Mouse (Mus musculus) heart, postnatal 4 days (tissue): Measurements from ENCODE around the gene Tnfaip8l2. TPM values are rescaled to one million over a fixed set of nuclear protein-coding genes. Genes with fewer than 3 reads are reported as not detected.

Source experiments
- DNase-seq: peaks from one replicate; pipeline ENCODE4 v3.0.0; 2021
- total RNA-seq, 2 experiments: library from RNA; stranded (reverse); gene quantifications; 2 replicates each; pipeline ENCODE4 v1.2.3; 2021

The Tnfaip8l2 gene
- total RNA-seq, result 1 to 10 TPM in 1 of 2 experiments, under 1 TPM in 1; 0.54 to 1.2 TPM

- DNase-seq, result no peak
Observed at GRCm38 (mm10) chr3:95141952-95142616, at the start of gene Tnfaip8l2. Tnfaip8l2 (minus strand) TSS chr3:95142360.

GRCm38 (mm10) chr3:95186888-95187287 lies 44.7 kb upstream of the Tnfaip8l2 start:
- DNase-seq, result no peak

GRCm38 (mm10) chr3:95186100-95186499 lies 43.9 kb upstream of the Tnfaip8l2 start:
- DNase-seq, result no peak

GRCm38 (mm10) chr3:95184796-95185577 lies 42.8 kb upstream of the Tnfaip8l2 start:
- no peak for DNase-seq

DNA sequence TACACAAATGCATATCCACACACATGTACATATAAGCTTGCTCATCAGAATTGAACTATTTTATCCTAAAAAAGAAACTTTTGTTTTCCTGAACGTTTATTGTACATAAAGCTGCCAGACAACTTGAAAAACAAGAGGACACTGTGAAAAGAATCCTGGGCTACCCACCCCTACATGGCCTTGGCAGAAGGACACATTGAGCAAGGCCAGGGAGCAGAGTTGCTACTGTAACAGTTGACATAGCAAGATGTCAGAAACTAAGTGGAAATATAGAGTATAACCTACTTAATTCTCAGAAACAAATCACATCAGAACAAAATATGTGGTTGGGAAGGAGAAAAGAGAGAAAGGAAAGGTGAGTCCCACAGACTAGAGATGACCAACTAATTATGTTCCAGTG lies 39.7 kb upstream of the Tnfaip8l2 start:
- DNase-seq, result no peak

- no peak for DNase-seq
Observed at GRCm38 (mm10) chr3:95179890-95180289, 37.7 kb upstream of the Tnfaip8l2 start.

DNA sequence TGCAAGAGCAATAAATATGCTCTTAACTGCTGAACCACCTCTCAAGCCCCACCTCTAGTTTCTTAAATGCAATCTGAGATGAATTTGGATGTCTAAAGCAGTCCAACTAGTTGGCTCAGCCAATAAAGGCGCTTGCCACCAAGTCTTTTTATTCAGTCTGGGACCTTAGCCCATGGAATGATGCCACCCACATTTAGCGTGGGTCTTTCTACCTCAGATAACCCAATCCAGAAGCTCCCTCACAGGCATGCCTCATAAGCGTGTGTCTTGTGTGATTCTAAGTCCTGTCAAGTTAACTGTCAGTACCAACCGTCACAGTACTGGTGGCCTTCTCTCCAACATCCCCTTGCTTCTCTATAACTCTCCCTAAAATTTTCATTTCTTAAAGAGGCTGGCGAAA lies 36.8 kb upstream of the Tnfaip8l2 start:
- DNase-seq, result no peak

- no peak for DNase-seq
Observed at GRCm38 (mm10) chr3:95177583-95177982, 35.4 kb upstream of the Tnfaip8l2 start.

DNA sequence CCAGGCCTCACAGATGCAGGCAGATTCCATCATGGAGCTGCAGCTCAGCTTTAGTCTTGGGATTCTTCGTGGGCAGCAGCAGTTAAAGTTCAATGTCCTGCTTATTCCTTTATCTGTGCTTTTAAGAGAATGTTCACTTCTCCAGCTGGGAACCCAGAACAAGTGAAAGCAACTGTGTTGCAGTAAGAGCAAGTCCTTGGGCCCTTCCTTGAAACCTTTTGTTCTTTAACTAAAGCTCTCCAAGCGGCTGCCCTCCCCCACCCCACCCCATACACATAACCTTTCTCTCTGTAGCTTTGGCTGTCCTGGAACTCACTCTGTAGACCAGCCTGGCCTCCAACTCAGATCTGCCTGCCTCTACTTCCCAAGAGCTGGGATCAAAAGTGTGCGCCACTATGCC lies 34.3 kb upstream of the Tnfaip8l2 start:
- DNase-seq, result no peak

DNA sequence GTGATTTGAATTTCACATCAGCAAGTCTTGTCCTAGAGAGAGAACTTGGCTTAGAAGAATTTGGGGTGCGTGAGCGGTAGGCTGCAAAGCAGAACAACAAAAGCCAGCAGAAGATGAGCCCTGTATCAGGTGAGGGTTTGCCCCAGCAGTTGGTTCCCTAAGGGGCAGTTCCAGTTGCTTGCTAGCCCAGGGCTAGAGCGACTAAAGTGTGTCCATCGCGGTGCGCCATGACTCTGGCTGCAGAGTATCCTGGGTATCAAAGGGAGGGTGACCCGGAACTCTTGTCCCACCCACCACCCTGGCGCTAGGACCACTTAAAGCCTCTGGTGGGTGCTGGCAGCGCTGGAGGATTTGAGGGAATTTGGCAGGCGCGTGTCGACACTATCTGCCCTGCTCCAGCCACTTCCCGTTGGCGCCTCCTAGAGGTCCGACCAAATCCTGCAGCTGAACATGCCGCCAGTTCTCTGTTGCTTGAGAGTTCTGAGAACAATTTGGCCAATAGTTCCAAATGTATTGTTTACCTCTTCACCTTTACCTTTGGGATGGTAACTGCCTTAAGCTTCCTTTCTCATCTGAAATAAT lies 31.9 kb upstream of the Tnfaip8l2 start:
- peak; percentile 95 for DNase-seq

- peak; percentile 45 for DNase-seq
Observed at GRCm38 (mm10) chr3:95173256-95173949, 31.2 kb upstream of the Tnfaip8l2 start.

DNA sequence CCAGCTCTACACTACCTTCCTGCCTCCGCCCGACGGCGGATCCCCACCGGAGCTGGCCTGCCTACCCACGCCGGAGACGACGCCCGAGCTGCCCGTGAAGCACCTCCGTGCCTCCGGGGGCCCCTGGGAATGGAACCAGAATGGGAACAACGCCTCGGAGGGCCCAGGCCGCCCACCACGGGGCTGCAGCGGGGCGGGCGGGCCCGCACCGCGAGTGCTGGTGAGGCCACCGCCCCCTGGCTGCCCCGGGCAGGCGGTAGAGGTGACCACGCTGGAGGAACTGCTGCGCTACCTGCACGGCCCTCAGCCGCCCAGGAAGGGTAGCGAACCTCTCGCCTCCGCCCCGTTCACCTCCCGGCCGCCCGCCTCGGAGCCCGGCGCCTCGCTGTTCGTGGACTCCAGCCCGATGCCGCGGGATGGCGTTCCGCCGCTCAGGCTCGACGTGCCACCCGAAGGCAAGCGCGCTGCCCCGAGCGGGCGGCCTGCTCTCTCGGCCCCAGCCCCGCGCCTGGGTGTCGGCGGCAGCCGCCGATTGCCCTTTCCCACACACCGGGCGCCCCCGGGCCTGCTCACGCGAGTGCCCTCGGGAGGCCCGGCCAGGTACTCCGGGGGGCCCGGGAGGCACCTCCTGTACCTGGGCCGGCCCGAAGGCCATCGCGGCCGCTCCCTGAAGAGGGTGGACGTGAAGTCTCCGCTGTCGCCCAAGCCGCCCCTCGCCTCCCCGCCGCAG lies 30.5 kb upstream of the Tnfaip8l2 start:
- peak; percentile 21 for DNase-seq

- no peak for DNase-seq
Observed at GRCm38 (mm10) chr3:95171105-95171504, 28.9 kb upstream of the Tnfaip8l2 start.

GRCm38 (mm10) chr3:95169996-95170395 lies 27.8 kb upstream of the Tnfaip8l2 start:
- DNase-seq, result no peak

DNA sequence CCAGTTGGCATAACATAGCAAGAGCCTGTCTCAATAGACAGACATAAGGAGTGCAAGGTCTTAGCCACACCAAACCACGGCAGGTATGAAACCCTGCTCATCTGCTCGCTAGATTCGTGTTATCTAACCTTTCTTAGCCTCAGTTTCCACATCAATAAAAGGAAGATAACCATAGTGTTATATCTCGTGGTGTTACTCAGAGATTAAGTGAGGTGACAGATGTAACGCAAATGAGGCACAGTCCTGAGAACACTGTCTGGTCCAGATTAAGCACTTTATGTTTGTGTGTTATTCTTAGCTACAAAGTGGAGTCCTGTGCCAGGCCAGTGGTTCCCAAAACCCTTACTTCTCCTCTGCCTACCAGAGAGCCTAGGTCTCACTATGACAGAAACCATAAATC lies 22.7 kb upstream of the Tnfaip8l2 start:
- DNase-seq, result no peak

- DNase-seq, result no peak
Observed at GRCm38 (mm10) chr3:95164256-95164550, 22.0 kb upstream of the Tnfaip8l2 start.

DNA sequence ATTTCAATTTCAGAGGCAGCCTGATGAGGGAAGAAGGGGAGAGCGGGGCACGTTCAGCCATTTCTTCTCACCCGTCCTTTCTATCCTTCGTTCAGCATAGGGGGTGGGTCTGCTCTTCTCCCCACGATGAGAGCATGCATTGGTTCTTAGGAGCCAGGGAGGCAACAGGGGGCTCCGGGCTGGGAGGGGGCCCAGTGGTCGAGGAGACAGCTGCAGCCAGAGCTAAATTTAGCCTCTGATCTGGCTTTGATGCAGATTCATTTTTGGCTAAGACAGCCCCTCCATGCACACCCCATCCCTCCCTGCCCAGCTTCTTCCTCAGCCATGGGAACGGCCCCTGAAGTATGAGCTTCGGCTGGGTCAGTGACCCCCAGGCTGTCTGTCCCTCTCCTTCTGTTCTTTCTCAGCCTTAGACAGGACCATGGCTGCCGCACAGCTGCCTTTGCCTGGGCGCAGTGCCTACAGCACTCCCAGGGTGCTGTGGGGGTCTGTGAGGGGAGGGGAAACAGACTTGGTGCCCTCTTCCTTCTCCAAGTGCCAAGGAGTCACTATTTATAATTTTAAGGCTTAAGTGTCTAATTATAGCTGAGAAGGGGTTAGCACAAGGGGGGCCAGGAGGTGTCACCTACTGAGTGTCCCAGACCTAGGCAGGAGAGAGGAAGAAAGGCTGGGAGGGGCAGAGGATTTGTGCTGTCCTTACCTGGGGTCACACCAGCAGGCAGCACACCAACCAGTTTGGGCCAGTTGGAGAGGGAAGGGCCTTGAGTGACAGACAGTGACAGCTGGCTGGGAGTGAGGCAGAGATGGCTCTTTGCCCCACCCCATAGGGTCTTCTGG lies 21.5 kb upstream of the Tnfaip8l2 start:
- no peak for DNase-seq

DNA sequence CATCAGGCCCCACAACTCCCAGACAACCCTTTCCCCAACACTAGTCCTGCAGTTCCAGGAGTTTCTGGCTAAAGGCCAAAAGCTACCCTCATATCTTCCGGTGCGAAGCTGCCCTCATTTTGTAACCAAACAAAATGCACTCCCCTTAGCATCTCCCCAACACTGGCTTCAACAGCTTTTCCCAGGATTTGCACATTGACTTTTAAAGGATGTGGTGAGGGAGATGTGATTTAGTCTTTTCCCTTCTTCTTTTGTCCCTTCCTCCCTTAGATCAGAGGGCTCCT lies 20.1 kb upstream of the Tnfaip8l2 start:
- DNase-seq, result no peak

DNA sequence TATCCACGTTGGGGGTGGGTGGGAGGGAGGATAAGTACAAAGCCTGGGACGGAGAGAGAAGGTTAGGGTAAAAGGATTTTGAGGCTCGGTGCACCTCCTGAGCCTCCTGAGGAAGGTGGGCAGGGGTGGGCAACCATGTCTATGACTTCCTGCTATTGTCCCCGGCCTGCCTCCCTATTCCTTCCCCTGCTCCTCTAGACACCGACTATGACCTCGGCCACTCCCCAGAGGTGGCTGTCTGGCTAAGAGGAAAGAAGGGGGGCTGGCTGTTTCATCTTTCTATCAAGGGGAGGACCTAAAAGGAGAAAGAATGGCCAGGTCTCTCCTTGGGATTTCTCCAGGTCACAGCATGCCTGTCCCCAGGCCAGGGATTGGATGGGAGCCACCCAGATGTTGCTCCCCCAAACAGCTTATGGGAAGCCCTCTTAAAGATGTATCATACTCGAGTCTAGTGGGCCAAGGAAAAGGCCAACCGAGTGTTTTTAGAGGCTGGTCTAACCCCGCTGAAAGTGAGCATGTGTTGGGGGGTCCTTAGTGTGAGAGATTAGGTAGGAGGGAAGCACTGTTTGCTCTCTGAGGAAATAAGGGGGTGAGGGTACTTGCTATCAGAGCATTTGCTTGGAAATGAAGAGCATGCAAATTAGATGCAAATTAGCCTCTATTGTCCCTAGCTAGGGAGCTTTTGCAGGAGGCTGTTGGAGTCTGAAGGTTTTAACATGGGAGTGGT lies 19.6 kb upstream of the Tnfaip8l2 start:
- peak; percentile 25 for DNase-seq

- DNase-seq, result peak; percentile 31
Observed at GRCm38 (mm10) chr3:95161041-95161551, 18.9 kb upstream of the Tnfaip8l2 start.
